Mouse (Mus musculus) kidney, postnatal 36 days (tissue): ENCODE measurements around the gene Fam228a.
"Not testable (repeated sequence)": the region's sequence is repeated elsewhere in the genome, so short reads cannot be mapped to it uniquely, and the experiment has no call there.

Source experiments
- DNase-seq, 2 experiments: peaks; one replicate each; pipeline ENCODE4 v3.0.0; 2021 to 2022; ENCODE audit warnings: mixed read lengths in 2 of 2

Gene Fam228a

GRCm38 (mm10) chr12:4717417-4717816 is 20.8 kb downstream of the Fam228a start:
- DNase-seq = peak in 1 of 2 experiments; percentile 53

GRCm38 (mm10) chr12:4715606-4716005 is 22.6 kb downstream of the Fam228a start:
- DNase-seq = no peak

DNA sequence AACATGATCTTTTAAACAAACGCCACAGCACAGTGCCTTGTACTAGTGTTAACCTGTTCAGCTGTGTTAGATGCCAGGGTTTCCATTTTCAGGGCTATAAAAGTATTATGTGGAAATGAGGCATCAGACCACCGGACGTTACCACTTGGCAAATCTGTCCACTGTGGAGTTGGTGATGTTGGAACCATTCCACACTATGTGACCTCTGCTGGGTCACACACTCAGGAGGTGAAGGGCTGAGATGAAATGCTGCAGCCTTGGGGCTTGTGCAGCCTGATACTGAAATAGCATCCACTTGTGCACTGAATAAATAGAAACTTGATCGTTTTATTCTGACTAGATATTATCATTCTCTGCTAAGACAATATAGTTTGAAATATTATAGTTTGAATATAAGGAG is 24.9 kb downstream of the Fam228a start:
- DNase-seq = no peak

- no peak for DNase-seq
These were observed 28.3 kb downstream of the Fam228a start for GRCm38 (mm10) chr12:4709926-4710325.

GRCm38 (mm10) chr12:4708881-4709604 is 29.2 kb downstream of the Fam228a start:
- DNase-seq = no peak

DNA sequence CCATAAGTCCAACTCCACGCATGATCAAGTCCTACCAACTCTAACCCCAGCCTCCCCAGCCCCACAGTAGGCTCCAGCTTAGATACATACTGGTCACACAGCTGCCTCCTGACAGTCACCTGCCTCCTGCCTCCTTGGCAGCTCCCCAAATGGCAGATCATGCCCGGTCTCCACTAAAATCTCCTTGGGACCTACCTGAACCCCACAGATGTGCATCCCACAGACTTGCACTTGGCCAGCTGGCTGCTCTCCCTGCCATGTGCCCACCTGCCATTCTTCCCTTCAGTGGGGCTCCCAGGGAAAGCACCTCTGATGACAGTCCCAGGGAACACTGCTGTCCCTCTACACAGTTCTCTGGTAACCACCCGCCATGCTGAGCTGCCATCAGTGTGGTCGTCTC is 29.9 kb downstream of the Fam228a start:
- DNase-seq = no peak

GRCm38 (mm10) chr12:4707488-4708017 is 30.7 kb downstream of the Fam228a start:
- no peak for DNase-seq

GRCm38 (mm10) chr12:4706901-4707300 is 31.3 kb downstream of the Fam228a start:
- no peak for DNase-seq

DNA sequence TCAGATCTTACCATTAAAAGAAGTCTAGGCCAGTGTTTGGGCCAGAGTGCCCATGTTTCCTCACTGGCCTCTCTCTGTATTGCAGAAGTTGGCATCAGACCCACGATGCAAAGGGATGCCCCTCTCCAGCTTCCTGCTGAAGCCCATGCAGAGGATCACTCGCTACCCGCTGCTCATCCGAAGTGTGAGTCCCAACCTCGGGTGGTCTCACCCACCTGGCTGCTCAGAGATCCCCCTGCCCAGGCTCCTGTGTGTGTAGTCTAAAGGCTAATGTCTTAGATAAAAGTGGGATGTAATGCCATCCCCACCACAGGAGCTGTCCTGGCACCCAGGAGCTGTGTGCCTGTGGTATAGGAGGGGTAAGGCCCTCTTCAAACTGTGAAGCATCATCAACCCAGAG is 32.1 kb downstream of the Fam228a start:
- no peak for DNase-seq

DNA sequence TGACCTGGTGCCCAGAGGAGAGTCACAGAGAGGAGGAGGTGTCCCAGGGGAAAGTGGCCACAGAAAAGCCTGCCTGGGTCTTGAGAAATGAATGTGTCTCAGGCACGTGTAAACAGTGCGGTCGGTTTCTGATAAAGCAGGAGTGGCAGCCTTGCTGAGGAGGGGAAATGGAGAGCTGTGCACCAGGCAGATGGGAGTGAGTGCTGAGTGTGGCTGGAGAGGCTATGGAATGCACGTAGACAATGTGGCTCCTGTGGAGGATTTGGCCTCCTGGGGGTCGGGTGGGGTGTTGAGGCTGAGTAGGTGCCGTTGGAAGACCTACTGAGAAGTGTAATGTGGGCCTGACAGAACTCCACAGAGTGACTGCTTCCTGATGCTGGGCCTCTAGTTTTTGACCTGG is 32.6 kb downstream of the Fam228a start:
- DNase-seq = not testable (repeated sequence)

DNA sequence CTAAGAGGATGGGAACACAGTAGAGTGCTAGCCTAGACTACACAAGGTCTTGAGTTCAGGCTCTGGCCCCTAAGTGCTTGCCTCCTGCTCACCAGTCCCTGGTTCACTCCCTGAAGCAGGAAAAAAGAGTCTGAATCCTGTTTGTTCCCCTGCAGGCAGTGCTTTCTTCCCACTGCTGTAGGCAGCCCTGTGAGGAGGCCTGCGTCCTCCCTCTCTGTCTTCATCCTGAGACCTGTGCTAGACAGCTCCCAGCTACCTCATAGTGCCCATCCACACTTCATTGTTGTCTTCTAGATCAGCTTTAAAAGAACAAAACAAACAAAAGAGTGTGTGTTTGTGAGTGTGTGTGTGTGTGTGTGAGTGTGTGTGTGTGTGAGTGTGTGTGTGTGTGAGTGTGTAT is 43.7 kb downstream of the Fam228a start:
- DNase-seq = no peak

DNA sequence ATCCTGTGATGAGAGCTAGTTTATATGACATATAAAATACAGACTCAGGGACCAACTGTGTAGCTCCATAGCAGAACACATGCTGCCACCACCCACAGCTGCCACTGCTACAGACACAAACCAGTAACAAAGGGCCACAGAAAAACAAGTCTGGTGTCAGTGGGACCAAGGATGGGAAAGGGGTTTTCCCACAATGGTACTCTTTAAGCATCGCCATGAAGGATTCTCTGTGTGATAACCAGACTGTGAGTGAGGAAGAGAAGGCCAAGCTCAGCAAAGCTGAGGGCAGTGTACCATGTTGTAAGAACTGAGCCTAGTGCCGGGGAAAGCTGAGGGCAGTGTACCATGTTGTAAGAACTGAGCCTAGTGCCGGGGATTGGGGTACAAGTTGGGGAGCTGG is 47.0 kb downstream of the Fam228a start:
- no peak for DNase-seq

DNA sequence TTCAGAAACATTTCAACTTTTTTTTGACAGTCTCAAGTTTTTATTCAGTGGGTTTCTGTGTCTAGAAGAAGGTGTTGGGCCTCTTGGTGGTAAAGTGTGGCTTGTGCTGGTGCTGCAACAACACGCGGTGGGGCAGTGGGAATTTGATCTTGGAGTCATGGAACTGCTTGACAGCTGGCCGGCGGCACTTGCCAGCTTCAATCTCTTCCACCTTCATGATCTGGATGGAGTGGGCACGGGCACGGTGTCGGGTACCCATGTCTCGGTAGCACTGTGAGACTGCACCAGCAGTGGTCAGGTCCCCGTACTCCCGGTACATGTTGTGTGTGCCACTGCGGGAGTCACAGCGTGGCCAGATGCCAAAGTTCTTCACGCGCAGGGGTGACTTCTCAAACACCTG is 48.9 kb downstream of the Fam228a start:
- DNase-seq = no peak

DNA sequence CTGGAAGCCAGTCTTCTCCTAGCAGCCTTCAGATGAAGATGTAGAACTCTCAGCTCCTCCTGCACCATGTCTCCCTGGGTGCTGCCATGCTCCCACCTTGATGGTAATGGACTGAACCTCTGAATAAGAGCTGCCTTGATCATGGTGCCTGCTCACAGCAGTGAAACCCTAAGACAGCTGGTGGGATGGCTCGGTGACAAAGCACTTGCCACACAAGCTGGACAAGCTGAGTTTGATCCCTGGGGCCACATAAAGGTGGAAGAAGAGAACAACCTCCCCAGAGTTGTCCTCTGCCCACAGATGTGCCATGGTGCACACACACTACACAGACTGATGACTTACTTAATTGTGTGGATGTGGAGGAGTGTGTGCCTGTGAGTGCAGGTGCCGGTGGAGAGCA is 49.8 kb downstream of the Fam228a start:
- DNase-seq = no peak

DNA sequence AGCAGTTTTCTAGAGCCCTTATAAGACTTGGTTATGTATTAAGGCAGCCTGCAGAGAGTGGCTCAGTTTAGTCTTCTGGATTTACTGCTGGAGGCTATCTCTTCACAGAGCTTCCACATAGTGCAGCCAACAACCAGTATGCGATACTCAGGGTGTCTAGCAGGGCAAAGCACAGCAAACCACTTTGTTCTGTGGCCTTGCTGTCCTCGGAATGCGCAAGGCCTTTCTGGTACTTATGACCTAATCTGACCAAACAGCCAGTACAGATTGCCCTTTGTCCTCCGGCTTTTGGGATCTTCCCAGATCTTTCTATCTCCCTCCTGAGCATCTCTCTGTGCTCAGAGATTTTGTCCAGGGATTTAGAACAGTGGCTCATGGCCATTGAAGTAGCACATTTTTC is 52.8 kb downstream of the Fam228a start:
- DNase-seq = no peak

DNA sequence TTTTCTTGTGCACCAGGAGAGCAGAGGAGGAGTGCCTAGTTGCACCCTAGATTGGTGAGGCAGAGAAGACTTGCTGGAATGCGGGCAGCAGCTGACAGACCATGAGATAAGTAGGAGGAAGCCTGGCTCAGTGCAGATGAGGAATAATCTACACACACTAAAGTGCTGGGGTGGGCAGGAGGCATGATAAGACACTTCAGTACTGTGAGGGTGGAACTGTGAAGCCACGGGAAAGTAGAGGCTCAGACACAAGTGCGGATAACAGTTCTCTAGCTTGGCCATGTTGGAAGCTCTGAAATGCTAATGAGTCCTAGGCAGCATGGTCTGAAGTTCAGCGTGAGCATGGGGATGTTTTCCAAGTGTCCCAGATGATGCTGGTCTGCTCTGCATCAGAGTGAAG is 58.3 kb downstream of the Fam228a start:
- no peak for DNase-seq

GRCm38 (mm10) chr12:4676336-4676735 is 61.9 kb downstream of the Fam228a start:
- DNase-seq = no peak

DNA sequence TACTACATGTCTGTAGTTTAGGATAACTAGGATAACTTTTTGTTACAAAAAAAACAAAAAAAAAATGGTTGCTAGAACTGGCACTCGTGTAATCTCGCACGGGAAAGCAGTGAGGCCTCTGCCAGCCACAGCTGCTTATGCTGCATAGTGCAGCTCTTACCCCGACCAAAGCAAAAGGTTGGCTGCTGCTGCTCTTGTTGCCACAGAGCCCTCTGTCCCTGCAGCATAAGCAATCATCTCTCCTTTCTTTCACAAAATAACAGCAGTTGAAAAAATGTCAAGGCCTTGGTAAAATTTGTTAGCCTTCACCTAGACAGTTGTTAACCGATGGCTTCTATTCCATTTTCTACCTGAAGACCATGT is 72.6 kb downstream of the Fam228a start:
- DNase-seq = no peak

DNA sequence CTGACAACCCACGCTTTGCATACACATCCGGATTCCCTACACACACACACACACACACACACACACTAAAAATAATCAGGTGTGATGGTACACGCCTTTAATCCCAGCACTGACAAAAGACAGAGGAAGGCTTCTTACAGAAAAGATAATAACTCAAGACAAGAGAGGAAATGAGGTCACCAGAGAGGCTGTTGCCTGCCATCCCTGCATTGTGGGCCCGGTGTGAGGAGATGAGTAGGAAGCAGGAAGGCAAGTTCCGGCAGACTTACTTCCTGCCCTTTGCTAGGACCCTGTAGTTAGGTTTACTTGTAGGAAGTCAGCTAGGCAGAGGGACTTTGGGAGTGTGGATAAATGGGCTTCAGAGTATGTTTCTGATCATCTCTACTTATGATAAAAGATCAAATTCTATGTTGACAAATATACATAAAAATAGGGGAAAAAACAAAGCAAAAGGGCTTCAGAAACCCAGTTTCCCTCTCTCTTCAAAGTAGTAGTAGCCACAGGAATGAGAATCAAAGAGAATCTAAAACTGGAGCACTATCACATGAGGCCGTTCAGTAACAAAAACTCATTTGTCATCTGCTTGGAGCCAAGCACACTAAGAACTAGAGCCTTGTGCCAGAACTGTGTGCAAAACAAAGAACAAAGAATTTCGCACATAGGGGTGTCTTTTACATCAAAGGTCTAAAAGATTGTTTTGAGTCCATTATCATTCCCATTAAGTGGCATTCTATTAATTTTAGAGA is 73.1 kb downstream of the Fam228a start:
- DNase-seq = peak in 1 of 2 experiments; percentile 8
